Mouse (Mus musculus) heart, postnatal 0 days (tissue): Measurements from ENCODE around the gene Ccdc194.

Source experiments
- CTCF ChIP-seq: IDR thresholded peaks from 2 replicates; pipeline ENCODE4 v1.5.1; 2016; ENCODE audit warnings: antibody characterized with exemption, control low read depth, low read depth
- EP300 ChIP-seq: IDR thresholded peaks from 2 replicates; pipeline ENCODE4 v1.6.1; 2016; ENCODE audit warnings: antibody characterized with exemption, low read depth

DNA sequence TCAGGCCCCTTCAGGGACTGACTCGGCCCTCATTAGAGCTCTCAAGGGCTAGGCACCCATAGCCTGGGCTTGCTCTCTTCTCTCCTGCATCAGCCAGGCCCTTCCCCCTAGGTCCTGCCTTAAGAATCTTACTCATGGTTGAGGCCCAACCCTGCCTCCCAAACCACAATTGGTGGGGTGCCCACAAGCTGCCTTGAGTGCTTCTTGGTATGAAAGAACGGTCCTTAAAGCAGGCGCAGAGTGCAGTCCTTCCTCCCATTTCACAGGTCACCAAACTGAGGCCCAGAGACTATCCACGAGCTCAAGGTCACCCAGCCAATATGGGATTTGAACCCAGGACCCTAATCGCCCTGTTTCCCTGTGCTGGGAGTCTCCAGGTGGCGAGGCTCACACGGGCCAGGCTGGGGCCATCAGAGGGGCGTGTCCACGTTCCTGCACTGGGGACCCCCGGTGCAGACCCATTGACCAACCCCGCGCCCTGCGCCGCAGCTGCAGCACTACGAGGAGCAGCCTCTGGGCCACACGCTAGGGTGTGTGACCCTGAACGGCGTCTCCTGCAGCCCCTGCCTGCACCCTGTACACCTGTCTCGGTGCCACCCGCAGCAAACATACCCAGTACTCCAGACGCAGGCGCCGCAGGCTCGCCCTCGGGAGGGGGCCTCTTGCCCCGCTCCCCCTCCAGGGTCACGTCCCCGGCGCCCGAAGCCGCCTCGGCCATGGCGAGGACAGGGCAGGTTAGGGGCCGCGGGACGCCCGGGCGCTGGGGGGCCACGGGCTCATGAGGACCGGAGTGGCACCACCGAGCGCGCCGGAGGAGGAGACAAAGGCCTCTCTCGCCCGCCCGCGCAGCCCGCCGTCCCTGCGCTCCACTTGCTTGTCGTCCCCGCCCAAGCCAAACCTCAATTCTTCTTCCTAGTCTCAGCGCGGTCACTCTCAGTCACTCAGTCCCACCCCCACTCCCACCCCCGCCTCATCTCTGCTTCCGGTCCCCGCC lies 40.1 kb downstream of the Ccdc194 start, which contains the start of gene Ano8:
- TF ChIP-seq CTCF (no peak), EP300 (no peak)
